Mouse (Mus musculus): ENCODE data around the gene 4930438A08Rik.
"Not testable (repeated sequence)": the region's sequence is repeated elsewhere in the genome, so short reads cannot be mapped to it uniquely, and the experiment has no call there.

4930438A08Rik gene

DNA sequence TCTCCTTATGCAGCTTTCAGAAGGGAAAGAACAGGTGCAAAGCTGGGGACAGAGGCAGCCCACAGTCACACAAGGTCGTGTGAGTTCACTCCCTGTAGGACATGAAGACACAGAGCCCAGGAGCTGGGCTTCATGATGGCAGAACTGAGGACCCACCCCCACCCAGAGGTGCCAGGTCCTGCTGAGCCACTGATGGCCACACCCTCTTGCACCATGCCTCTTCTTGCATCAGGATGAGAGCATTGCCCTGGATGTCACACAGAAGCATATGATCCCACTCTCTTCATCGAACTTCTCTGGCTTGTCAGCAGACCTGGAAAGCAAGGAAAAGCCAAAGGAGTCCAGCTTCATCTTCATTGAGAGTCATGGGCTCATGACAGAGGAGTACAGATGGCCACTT is at the start of gene 4930438A08Rik:
TSS of gene 4930438A08Rik (plus strand) at position 228 of the 400 bp plus-strand sequence.
- no peak for DNase-seq (ENCODE audit: low read depth, low spot score)

DNA sequence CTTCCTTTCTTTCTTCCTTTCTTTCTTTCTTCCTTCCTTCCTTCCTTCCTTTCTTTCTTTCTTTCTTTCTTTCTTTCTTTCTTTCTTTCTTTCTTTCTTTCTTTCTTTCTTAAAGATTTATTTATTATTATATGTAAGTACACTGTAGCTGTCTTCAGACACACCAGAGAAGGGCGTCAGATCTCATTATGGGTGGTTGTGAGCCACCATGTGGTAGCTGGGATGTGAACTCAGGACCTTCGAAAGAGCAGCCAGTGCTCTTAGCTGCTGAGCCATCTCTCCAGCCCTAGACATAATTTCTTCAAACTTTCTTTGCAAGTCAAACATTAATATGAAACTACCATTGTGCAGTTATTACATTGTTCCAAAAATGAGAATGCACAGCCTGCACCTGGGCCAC is 49.7 kb upstream of the 4930438A08Rik start:
- DNase-seq (ENCODE audit: low read depth, low spot score): not testable (repeated sequence)

DNA sequence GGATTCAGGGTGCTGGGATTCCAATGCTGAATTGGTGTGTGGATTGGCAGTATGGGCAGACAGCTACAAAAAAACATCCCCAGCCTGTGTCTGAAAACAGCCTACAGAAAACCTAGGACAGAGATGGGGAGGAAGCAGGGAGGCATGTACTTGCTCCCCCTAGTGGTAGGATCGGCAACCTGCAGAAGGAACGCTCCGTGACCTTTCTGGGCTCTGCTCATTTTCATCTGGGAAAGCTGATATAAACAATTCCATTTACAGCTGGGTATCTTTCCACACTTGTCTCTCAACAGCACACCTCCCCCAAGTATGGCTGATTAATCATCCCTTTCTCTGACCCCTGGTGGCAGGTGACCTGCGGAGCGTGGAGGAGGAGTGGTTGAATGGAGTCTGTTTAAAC is 48.9 kb upstream of the 4930438A08Rik start:
- no peak for DNase-seq (ENCODE audit: low read depth, low spot score)

DNA sequence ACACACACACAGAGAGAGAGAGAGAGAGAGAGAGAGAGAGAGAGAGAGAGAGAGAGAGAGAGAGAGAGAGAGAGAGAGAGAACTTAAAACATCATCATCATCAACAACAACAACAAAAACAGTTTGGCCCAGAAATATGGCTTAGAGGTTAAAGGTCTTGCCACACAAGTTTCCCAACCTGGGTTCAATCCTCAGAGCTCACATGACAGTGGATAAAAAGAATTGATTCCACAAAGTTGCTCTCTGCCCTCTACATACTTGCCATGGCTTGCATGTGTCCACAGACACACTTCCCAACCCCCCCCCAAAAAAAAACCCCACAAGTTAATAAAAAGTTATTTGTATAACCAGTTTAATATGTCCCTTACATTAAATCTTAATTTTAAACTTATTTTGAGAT is 48.2 kb upstream of the 4930438A08Rik start:
- no peak for DNase-seq (ENCODE audit: low read depth, low spot score)

DNA sequence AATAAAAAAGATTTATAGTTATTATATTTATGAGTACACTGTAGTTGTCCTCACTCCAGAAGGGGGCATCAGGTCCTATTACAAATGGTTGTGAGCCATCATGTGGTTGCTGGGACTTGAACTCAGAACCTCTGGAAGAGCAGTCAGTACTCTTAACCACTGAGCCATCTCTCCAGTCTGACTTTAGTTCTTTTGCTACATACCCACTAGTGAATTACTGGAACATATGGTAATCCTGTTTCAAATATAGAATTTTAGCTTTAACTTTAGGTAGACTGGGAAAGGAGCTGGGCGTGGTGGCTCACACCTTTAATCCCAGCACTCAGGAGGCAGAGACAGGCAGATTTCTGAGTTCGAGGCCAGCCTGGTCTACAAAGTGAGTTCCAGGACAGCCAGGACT is 46.6 kb upstream of the 4930438A08Rik start:
- not testable (repeated sequence) for DNase-seq (ENCODE audit: low read depth, low spot score)

DNA sequence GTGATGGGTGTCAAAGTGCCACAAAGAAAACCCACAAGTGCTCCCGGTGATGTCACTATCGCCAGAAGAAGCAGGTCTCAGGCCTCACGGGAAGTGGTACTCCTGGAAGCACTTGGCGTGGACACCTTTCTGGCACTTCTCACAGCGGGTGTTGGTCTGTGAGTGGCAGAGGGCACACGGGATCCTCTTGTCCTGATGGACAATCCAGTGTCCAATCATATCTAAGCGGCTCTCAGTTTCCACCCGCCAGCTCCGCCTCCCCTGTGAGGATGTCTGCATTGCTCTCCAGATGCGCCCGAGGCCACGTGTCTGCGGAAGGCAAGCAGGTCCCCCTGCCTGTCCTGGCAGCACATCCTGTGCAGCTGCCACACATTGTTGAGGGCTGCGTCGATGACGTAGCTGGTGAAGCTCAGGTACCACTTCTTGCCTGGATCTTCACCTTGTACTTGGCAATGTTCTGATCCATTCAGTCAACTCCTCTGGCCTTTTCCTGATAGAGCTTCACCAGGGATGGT is 44.1 kb upstream of the 4930438A08Rik start:
- no peak for DNase-seq (ENCODE audit: low read depth, low spot score)

DNA sequence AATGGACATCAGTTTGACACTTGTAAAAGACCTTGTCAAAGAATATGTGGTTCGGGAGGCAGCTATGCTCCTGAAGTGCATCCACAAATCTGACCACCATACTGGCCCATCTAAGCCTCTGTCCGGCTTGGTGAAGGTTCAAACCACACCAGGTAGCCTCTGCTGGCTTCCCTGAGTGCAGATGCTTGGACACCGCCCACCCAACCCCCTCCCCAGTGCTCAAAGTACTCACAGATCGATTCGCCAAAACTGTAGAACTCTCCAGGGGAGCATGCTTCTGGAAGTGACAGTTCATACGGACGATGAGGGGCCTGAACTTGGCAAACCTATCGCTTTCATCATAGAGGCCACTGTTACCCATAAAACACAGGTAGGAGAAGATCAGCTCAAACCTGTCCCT is 43.4 kb upstream of the 4930438A08Rik start:
- DNase-seq (ENCODE audit: low read depth, low spot score): no peak

DNA sequence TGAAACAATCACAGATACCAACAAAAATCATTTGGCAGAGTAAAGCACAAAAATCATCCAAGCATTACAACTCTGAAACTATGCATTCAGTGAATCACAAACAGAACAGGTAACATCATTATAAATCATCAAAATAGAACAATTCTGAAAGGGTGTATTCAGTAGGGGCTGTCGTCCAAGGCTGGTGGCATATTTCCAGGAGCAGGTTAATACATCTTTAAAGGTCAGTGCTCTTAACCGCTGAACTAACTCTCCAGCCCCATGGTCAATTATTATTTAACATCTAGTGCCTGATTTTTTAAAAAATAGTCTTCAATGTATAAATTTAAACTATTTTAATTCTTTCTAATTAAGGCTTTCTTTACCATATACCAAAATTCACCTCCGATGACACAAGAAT is 40.0 kb upstream of the 4930438A08Rik start:
- not testable (repeated sequence) for DNase-seq (ENCODE audit: low read depth, low spot score)

DNA sequence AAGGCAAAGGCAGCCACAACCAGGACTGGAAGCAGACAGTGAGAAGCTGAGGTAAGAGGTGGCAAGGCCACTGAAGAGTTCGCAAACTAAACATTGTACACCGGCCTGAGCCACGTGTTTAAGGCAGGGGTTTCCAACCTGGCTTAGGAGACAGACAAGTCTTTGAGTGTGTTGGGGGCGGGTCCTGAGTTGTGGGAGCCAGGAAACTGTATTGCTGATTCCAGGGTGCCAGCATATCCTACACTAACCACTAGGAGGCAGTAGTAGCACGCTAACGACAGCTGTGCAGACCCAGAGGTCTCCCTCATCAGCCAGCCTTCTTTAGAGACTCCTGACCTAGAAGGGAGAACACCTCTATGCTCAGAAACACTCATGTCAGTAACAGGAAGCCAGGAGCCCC is 39.4 kb upstream of the 4930438A08Rik start:
- no peak for DNase-seq (ENCODE audit: low read depth, low spot score)

DNA sequence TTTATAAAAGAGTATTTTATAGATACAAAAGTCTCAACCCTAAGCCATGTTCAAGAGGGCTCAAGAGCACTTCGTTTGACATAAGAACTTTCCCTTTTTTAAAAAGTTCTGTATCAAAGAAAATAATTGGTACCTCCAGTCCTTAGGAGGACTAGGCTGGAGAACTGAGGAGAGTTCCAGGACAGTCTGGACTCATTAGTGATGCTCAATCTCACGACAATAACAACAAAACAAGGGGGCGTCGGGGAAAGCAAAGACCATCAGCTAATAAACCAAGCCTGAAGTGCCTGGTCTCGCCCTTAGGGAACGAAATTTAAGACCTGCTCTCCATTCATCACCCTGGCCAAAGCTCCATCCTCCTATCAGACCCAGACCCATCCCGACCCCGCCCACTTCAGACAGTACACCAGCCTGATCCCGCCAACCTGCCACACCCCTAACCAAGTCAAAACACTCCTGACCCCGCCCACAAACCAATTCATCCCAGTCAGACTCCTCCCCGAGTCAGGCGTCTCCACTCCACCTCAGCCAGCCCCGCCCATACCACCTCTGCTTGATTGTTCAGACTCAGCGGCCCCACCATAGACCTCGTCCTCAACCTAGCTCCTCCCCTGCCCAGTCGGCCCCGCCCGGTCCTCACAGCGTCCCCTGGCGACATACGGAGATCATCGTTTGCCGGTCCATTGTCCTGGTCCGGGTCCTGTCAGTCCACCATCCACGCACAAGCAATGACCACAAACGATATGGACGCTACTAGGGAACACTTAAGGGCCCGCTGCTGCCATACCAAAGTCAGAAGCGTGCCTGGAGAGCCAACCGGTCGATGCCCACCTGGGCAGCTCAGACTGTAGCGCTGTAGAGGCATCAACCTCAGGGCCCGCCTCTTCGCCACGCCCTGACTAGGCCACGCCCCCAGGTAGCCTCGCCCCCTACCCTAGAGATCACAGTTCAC is 35.5 kb upstream of the 4930438A08Rik start:
- no peak for DNase-seq (ENCODE audit: low read depth, low spot score)

DNA sequence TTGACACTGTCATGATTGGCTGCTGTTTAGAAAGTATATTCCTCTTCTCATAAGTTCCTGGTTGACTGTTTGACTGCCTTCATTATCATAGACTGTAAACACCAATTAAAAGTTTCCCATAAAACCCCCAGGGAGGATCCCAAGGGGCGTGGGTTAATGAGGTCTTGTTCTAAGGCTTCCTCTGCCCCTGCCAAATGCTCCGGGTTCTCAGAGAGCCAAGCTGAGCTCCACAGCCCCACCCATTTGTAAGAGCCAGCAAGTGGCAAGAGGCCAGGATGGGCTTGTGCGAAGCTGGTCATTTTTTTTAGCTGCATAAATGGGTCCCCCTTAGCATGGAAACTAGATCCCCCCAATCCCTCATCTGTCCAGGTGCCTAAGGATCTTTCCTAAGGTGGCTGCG is 27.3 kb upstream of the 4930438A08Rik start:
- DNase-seq (ENCODE audit: low read depth, low spot score): no peak

DNA sequence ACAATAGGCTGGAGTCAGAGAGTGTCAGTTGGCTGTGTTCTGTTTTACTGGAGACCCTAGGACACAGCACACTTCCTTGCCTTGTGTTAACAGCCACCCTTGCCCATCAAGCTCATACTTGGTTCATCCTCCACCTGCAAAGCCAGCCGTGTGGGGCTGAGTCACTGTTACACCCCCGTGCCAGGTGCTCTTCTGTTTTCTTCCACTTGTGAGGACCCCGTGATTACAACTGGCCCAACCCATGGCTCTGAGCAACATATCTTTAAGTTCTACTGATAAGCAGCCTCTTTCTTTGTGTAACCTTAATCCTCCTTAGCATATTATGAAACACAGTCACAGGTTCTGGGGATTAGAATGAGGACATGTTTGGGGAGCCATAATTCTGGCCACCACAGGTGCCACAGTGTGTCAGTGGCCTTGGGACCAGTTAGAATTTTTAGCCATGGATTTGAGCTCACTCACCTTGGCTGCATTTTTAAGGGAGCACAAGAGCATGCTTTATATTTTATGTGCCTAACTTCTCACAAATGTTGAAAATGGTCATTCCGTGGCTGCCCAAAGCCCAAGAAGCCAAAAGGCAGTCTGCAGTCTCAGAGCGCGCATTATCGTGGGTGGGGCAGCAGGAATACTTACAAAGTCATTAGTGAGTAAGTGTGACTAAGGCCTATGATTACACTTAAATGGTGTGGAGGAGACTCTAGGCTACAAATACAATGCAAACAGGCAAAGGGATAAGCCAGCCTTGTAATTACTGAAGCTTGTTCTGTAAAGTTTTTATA is 25.2 kb upstream of the 4930438A08Rik start:
- no peak for DNase-seq (ENCODE audit: low read depth, low spot score)

DNA sequence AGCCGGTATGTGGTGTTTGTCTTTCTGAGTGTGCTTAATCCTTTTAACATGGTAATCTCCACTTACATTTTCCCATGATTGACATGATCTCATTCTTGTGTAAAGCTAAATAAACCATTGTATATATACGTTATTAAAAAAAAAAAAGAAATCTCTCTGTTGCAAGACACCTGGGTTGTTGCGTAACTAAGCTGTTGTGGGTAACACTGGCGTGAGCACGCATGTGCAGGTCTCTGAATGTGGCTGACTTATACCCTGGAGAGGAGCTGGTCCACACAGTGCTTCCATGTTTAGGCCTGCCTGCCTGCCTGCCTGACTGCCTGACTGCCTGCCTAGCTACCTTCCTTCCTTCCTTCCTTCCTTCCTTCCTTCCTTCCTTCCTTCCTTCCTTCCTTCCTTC is 24.0 kb upstream of the 4930438A08Rik start:
- DNase-seq (ENCODE audit: low read depth, low spot score): no peak

DNA sequence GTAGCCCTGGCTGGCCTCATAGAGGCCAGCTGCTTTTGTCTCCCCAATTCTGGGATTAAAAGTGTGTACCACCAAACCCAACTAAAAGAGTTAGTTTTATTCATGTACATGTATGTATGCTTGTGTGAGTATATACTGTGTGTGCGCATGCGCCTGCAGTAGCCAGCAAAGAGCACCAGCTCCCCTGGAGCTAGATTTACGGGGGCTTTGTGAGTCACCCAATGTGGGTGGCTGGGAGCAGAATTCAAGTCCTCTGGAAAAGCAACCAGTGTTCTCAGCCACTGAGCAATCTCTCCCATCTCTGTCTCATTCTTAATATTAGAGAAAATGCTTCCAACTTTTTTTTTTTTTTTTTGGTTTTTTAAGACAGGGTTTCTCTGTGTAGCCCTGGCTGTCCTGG is 20.2 kb upstream of the 4930438A08Rik start:
- DNase-seq (ENCODE audit: low read depth, low spot score): no peak

DNA sequence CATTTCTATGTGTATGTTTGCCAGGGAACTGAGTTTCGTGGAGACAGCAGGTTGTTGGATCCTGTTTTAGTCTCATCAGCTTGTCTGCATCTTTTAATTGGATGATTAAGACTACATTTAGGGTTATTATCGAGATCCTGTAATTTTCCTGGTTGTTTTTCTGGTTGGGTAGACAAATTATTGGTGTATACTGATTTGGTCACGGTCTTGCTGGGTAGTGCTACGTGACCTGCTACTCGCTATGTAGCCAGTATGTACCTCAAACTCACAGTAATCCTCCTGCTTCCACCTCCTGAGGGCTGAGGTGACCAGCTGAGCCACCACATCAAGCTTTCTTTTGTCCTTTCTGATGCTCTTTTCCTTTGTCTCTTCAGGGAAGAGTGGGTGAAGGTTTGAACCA is 16.8 kb upstream of the 4930438A08Rik start:
- no peak for DNase-seq (ENCODE audit: low read depth, low spot score)

DNA sequence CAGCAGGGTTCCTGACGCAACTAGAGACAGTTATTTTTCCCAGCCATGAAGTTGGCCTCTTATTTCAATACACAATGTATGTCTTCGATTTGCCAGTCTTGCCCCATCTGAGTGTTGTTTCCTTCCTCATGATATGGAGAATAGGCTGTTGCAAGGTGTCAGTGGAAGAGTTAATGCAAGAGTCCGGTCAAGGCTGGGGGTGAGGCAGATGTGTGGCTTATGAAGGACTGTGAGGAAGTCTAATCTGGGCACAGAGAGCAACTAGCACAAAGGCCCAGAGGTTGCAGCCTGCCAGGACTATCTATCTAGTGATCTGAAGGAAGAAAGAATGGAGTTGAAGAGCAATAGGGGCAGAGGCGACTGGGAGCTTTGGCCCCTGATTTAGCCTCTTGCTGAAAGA is 14.4 kb upstream of the 4930438A08Rik start:
- no peak for DNase-seq (ENCODE audit: low read depth, low spot score)

DNA sequence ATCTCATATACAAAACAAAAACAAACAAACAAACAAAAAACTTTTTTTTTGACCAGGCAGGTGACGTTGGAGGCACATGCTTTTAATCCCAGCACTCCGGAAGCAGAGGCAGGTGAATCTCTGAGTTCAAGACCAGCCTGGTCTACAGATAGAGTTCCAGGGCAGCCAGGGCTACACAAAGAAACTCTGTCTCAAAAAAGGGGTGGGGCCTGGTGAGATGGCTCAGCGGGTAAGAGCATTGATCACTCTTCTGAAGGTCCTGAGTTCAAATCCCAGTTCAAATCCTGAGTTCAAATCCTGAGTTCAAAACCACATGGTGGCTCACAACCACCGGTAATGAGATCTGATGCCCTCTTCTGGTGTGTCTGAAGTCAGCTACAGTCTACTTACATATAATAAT is 12.8 kb upstream of the 4930438A08Rik start:
- DNase-seq (ENCODE audit: low read depth, low spot score): no peak

DNA sequence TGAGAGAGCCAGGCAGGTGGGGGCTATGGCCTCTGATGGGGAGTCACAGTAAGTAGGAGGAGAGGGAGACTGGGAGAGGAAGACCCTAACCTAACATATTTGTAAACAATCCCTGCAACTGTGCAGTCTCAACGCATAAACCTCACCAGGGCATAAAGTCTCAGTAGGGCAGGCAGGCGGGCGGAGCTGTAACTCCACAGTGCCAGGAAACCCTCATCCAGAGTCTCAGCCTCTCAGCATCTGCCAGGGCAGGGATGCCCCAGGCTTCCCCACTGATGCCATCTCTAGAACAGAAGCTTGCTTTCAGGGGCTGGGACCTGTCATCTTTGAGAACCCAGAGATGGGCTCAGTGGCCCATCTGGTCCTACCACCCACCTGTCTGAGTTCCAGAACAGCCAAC is 12.3 kb upstream of the 4930438A08Rik start:
- DNase-seq (ENCODE audit: low read depth, low spot score): no peak

DNA sequence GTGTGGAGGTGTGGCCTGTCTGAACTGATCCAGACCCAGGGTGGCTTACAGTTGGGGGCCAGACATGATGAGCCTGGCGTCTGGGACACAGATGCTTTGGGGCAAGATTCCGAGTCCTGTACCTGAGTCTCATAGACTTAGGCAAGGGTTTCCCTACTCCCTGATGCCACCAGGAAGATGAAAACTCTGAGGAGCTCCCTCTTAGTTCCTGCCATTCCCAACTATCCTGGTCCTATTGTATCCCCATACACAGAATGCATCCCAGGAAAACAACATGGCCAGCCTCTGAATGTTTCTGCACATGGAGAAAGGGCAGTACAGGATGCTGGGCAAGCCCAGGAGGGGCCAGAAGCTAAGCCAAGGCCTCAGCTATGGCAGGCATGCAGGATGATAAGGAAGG is 11.1 kb upstream of the 4930438A08Rik start:
- no peak for DNase-seq (ENCODE audit: low read depth, low spot score)

DNA sequence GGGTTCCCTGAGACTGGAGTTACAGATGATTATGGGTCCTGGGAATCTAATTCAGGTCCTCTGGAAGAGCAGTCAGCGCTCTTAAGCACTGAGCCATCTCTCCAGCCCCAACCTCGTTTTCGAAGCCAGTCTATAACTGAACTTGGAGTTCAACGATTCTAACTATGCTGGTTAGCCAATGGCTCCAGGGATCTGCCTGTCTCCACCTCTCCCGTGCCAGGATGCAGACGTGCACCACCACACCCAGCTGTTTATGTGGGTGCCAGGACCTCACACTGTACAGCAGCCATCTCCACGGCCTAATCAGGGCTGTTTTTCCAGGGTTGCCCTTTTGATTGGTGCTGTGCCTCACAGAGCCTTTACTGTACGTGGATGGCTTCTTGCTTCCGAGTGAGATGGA is 10.1 kb upstream of the 4930438A08Rik start:
- DNase-seq (ENCODE audit: low read depth, low spot score): no peak

DNA sequence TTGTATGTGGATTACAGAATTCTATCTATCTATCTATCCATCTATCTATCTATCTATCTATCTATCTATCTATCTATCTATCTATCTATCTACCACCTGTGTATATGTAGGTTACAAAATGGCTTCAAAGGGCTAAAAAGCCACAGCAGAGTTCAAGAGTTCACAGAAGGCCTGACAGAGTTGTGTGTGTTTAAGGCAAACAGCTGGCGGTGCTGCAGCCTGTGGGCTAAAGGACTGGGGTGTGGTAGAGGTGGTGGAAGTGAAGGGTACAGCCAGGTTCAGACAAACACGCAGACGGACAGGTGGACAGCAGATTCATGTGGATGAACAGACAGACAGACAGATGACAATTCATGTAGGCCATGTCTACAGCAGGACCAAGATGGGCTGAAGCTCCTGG is 6.3 kb upstream of the 4930438A08Rik start:
- DNase-seq (ENCODE audit: low read depth, low spot score): no peak

DNA sequence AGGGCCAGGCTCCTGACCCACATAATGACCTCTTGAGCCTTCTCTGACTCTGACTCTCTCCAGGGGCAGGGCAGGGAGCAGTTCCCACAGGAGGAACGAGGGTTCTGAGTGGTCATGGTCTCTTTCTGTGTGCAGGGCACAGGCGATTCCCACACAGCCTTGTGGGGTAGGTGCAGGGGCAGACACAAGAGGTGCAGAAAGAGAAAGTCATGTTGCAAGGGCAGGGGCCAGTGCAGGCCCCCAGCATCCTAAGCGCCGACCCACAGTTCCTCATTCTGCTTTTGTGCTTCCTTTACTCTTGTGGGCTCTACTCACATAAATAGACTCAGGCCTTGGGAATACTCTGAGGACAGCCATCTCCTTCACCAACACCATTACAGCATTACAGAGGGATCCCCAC is 1.2 kb downstream of the 4930438A08Rik start:
- DNase-seq (ENCODE audit: low read depth, low spot score): no peak

Data from brain, embryonic 18.5 days (tissue).